Mouse (Mus musculus): ENCODE data around the gene Adamts9.

Gene Adamts9

GRCm38 (mm10) chr6:92862599-92862998, 80.7 kb downstream of the Adamts9 start:
- no peak for DNase-seq (ENCODE audit: low read depth, low spot score)

- DNase-seq (ENCODE audit: low read depth, low spot score), result no peak
These were observed 82.9 kb downstream of the Adamts9 start for GRCm38 (mm10) chr6:92860285-92860912.

- no peak for DNase-seq (ENCODE audit: low read depth, low spot score)
These were observed 84.4 kb downstream of the Adamts9 start for GRCm38 (mm10) chr6:92858721-92859510.

- DNase-seq (ENCODE audit: low read depth, low spot score), result no peak
These were observed 85.5 kb downstream of the Adamts9 start for GRCm38 (mm10) chr6:92857761-92858160.

GRCm38 (mm10) chr6:92854873-92855272, 88.4 kb downstream of the Adamts9 start:
- no peak for DNase-seq (ENCODE audit: low read depth, low spot score)

- no peak for DNase-seq (ENCODE audit: low read depth, low spot score)
These were observed 93.0 kb downstream of the Adamts9 start for GRCm38 (mm10) chr6:92850250-92850649.

GRCm38 (mm10) chr6:92849208-92849607, 94.1 kb downstream of the Adamts9 start:
- DNase-seq (ENCODE audit: low read depth, low spot score), result no peak

GRCm38 (mm10) chr6:92846614-92847013, 96.7 kb downstream of the Adamts9 start:
- no peak for DNase-seq (ENCODE audit: low read depth, low spot score)

- DNase-seq (ENCODE audit: low read depth, low spot score), result no peak
These were observed 97.4 kb downstream of the Adamts9 start for GRCm38 (mm10) chr6:92845898-92846297.

GRCm38 (mm10) chr6:92843474-92843873, 99.8 kb downstream of the Adamts9 start:
- DNase-seq (ENCODE audit: low read depth, low spot score), result no peak

GRCm38 (mm10) chr6:92842000-92842399, 101.3 kb downstream of the Adamts9 start:
- DNase-seq (ENCODE audit: low read depth, low spot score), result no peak

- DNase-seq (ENCODE audit: low read depth, low spot score), result no peak
These were observed 112.2 kb downstream of the Adamts9 start for GRCm38 (mm10) chr6:92831106-92831505.

GRCm38 (mm10) chr6:92829148-92829547, 114.1 kb downstream of the Adamts9 start:
- no peak for DNase-seq (ENCODE audit: low read depth, low spot score)

- peak; percentile 92 for DNase-seq (ENCODE audit: low read depth, low spot score)
These were observed 115.9 kb downstream of the Adamts9 start for GRCm38 (mm10) chr6:92827360-92827759.

GRCm38 (mm10) chr6:92826561-92826960, 116.7 kb downstream of the Adamts9 start:
- DNase-seq (ENCODE audit: low read depth, low spot score), result peak; percentile 63

GRCm38 (mm10) chr6:92823991-92824390, 119.3 kb downstream of the Adamts9 start:
- no peak for DNase-seq (ENCODE audit: low read depth, low spot score)

- DNase-seq (ENCODE audit: low read depth, low spot score), result peak; percentile 50
These were observed 121.3 kb downstream of the Adamts9 start for GRCm38 (mm10) chr6:92822006-92822405.

- no peak for DNase-seq (ENCODE audit: low read depth, low spot score)
These were observed 121.7 kb downstream of the Adamts9 start for GRCm38 (mm10) chr6:92821606-92822005.

GRCm38 (mm10) chr6:92817661-92818060, 125.6 kb downstream of the Adamts9 start:
- no peak for DNase-seq (ENCODE audit: low read depth, low spot score)

GRCm38 (mm10) chr6:92816311-92816751, 127.0 kb downstream of the Adamts9 start, which contains the start of gene A730049H05Rik:
Gene A730049H05Rik (plus strand): TSS chr6:92816478.
- DNase-seq (ENCODE audit: low read depth, low spot score), result no peak

GRCm38 (mm10) chr6:92812702-92813370, 130.5 kb downstream of the Adamts9 start:
- DNase-seq (ENCODE audit: low read depth, low spot score), result no peak

GRCm38 (mm10) chr6:92811566-92811965, 131.7 kb downstream of the Adamts9 start:
- no peak for DNase-seq (ENCODE audit: low read depth, low spot score)
